Mouse (Mus musculus): ENCODE results near the gene Cycs. TPM values are rescaled to one million over a fixed set of nuclear protein-coding genes. Genes with fewer than 3 reads are reported as not detected.

Cycs gene
- 54.7 and 58.0 TPM in 2 replicates for polyA plus RNA-seq (2014; fragmentation: Nextera tagmentation; extraction: Ambion mirVana)

GRCm38 (mm10) chr6:50566141-50566996 is at the start of gene Cycs:
Cycs (minus strand) TSS chr6:50566538.
- H3K36me3 ChIP-seq (ENCODE audit: control insufficient read depth, insufficient read depth, low read length) = peaks cover 5% of the 10 kb centered on the region; the same call in 1 of the 2 replicates
- WGBS = under 1% methylated on average over 78 of the region's 78 CpGs
- H3K9ac ChIP-seq (replicated peaks; ENCODE audit: low read depth, low read length) = peak within 1 kb of the TSS; percentile 71
- H3K27ac ChIP-seq (ENCODE audit: low read length) = peak within 1 kb of the TSS; percentile 82
- H3K4me3 ChIP-seq (ENCODE audit: low read depth, low read length) = peak within 1 kb of the TSS; percentile 62
- 0 out of 2 replicates have a peak, but pooled peaks cover 5% of the 10 kb centered on the region for H3K4me1 ChIP-seq (ENCODE audit: control insufficient read depth, insufficient read depth, low read length)
- H3K9me3 ChIP-seq (ENCODE audit: control insufficient read depth, low read depth, low read length) = no peaks in the 10 kb centered on the region
- ATAC-seq (ENCODE audit: insufficient number of reproducible peaks, insufficient read depth, low FRiP score, low read depth) = peak; percentile 98
- H3K27me3 ChIP-seq (ENCODE audit: control insufficient read depth, insufficient read depth, low read length) = no peaks in the 10 kb centered on the region
- peak within 1 kb of the TSS; percentile 73 for H3K4me2 ChIP-seq (replicated peaks; ENCODE audit: low read depth, low read length)

- no peaks in the 10 kb centered on the region for H3K9me3 ChIP-seq (ENCODE audit: control insufficient read depth, low read depth, low read length)
- no peak overlapping the region for H3K4me3 ChIP-seq (ENCODE audit: low read depth, low read length)
- ATAC-seq (ENCODE audit: insufficient number of reproducible peaks, insufficient read depth, low FRiP score, low read depth) = no peak
- H3K4me1 ChIP-seq (ENCODE audit: control insufficient read depth, insufficient read depth, low read length) = peaks cover 4% of the 10 kb centered on the region; the same call in 1 of the 2 replicates
- WGBS = 37% methylated on average over 4 of the region's 4 CpGs
- no peak overlapping the region for H3K27ac ChIP-seq (ENCODE audit: low read length)
- H3K27me3 ChIP-seq (ENCODE audit: control insufficient read depth, insufficient read depth, low read length) = no peaks in the 10 kb centered on the region
- H3K36me3 ChIP-seq (ENCODE audit: control insufficient read depth, insufficient read depth, low read length) = no peaks in the 10 kb centered on the region
- H3K9ac ChIP-seq (replicated peaks; ENCODE audit: low read depth, low read length) = no peak overlapping the region
- H3K4me2 ChIP-seq (replicated peaks; ENCODE audit: low read depth, low read length) = no peak overlapping the region
These were observed 35.3 kb upstream of the Cycs start for GRCm38 (mm10) chr6:50601620-50602019.

- H3K4me1 ChIP-seq (ENCODE audit: control insufficient read depth, insufficient read depth, low read length) = peaks cover 4% of the 10 kb centered on the region; the same call in 1 of the 2 replicates
- no peaks in the 10 kb centered on the region for H3K27me3 ChIP-seq (ENCODE audit: control insufficient read depth, insufficient read depth, low read length)
- no peaks in the 10 kb centered on the region for H3K36me3 ChIP-seq (ENCODE audit: control insufficient read depth, insufficient read depth, low read length)
- no peak overlapping the region for H3K4me2 ChIP-seq (replicated peaks; ENCODE audit: low read depth, low read length)
- no peak overlapping the region for H3K4me3 ChIP-seq (ENCODE audit: low read depth, low read length)
- peak; percentile 10; the same call in 1 of the 2 replicates for ATAC-seq (ENCODE audit: insufficient number of reproducible peaks, insufficient read depth, low FRiP score, low read depth)
- H3K9ac ChIP-seq (replicated peaks; ENCODE audit: low read depth, low read length) = no peak overlapping the region
- peak overlapping the region; percentile 34; the same call in 1 of the 2 replicates for H3K27ac ChIP-seq (ENCODE audit: low read length)
- 45% methylated on average over 5 of the region's 5 CpGs for WGBS
- 0 out of 2 replicates have a peak, but pooled peaks cover 4% of the 10 kb centered on the region for H3K9me3 ChIP-seq (ENCODE audit: control insufficient read depth, low read depth, low read length)
These were observed 32.2 kb upstream of the Cycs start for GRCm38 (mm10) chr6:50598560-50598959.

DNA sequence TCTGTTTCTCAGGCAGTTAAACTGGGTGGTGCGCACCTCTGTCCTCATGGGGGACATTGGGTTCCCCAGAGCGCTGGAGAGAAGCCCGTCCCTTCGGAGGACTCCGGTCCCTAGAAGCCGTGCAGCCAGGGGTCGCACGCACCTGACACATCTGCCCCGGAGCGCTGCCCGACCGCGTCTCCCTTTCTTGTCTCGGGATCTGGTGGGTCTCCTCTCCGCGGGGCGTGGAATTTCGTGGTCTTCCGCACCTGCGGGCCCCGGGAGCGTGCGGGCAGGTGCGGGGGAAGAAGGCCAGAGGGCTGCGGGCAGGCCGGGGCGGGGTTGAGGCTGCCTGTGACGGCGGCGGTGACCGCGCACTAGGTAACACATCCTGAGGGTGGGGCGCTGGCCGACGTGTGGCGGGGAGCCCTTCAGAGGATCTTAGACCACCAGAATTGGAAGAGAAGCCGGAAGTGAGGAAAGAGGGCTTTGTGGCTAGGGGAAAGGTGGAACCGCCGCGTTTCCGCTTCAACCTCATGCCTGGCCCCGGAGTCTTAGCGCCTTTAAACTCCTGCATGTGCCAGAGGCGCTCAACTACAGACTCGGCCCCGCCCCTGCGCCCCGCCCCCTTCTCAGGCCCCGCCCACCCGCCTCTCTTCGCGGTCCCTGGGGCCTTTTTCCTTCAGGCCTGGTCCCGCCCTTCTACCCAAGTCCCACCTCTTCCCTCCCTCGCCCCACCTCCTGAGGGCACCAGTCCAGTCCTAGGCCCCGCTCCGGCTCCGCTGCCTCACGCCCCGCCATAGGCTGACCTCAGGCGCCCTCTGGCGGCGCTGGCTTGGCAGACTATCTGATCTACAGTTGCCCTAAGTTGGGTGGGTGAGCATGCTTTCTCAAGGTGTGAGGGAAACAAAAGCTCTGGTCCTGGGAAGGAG is 30.2 kb upstream of the Cycs start, which contains the start of gene 4921507P07Rik:
TSS of gene 4921507P07Rik (minus strand) at position 332 of the 911 bp plus-strand sequence.
- H3K27me3 ChIP-seq (ENCODE audit: control insufficient read depth, insufficient read depth, low read length) = no peaks in the 10 kb centered on the region
- H3K27ac ChIP-seq (ENCODE audit: low read length) = 0 out of 2 replicates have a peak within 1 kb of the TSS, but pooled peaks have one; percentile 15
- H3K4me3 ChIP-seq (ENCODE audit: low read depth, low read length) = peak within 1 kb of the TSS; percentile 57
- no peaks in the 10 kb centered on the region for H3K36me3 ChIP-seq (ENCODE audit: control insufficient read depth, insufficient read depth, low read length)
- peaks cover 4% of the 10 kb centered on the region; the same call in 1 of the 2 replicates for H3K4me1 ChIP-seq (ENCODE audit: control insufficient read depth, insufficient read depth, low read length)
- peak within 1 kb of the TSS; percentile 50; the same call in 1 of the 2 replicates for H3K9ac ChIP-seq (replicated peaks; ENCODE audit: low read depth, low read length)
- 0 out of 2 replicates have a peak, but pooled peaks cover 4% of the 10 kb centered on the region for H3K9me3 ChIP-seq (ENCODE audit: control insufficient read depth, low read depth, low read length)
- peak; percentile 98 for ATAC-seq (ENCODE audit: insufficient number of reproducible peaks, insufficient read depth, low FRiP score, low read depth)
- WGBS = under 1% methylated on average over 62 of the region's 62 CpGs
- peak within 1 kb of the TSS; percentile 99 for H3K4me2 ChIP-seq (replicated peaks; ENCODE audit: low read depth, low read length)

DNA sequence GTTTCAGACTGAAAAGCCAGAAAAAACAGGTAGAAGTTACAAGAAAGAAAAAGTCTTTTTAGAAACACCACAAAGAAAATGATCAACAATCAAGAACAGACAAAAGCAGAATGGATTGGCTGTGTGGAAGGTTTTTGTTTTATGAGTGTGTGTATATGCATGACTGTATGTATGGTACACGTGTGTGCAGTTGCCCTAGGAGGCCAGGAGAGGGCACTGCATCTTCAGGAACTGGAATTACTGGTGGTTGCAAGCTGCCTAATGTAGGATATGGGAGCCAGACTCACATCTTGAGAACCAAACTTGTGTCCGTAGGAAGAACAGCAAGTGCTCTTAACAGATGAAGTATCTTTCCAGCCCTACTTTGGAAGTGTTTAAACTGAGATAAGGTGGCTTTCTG is 28.0 kb upstream of the Cycs start:
- H3K9ac ChIP-seq (replicated peaks; ENCODE audit: low read depth, low read length) = no peak overlapping the region
- H3K4me1 ChIP-seq (ENCODE audit: control insufficient read depth, insufficient read depth, low read length) = peaks cover 4% of the 10 kb centered on the region; the same call in 1 of the 2 replicates
- ATAC-seq (ENCODE audit: insufficient number of reproducible peaks, insufficient read depth, low FRiP score, low read depth) = no peak
- H3K27ac ChIP-seq (ENCODE audit: low read length) = no peak overlapping the region
- H3K27me3 ChIP-seq (ENCODE audit: control insufficient read depth, insufficient read depth, low read length) = no peaks in the 10 kb centered on the region
- no peak overlapping the region for H3K4me2 ChIP-seq (replicated peaks; ENCODE audit: low read depth, low read length)
- no peak overlapping the region for H3K4me3 ChIP-seq (ENCODE audit: low read depth, low read length)
- 0 out of 2 replicates have a peak, but pooled peaks cover 4% of the 10 kb centered on the region for H3K9me3 ChIP-seq (ENCODE audit: control insufficient read depth, low read depth, low read length)
- no peaks in the 10 kb centered on the region for H3K36me3 ChIP-seq (ENCODE audit: control insufficient read depth, insufficient read depth, low read length)
- 84% methylated on average over 2 of the region's 2 CpGs for WGBS

DNA sequence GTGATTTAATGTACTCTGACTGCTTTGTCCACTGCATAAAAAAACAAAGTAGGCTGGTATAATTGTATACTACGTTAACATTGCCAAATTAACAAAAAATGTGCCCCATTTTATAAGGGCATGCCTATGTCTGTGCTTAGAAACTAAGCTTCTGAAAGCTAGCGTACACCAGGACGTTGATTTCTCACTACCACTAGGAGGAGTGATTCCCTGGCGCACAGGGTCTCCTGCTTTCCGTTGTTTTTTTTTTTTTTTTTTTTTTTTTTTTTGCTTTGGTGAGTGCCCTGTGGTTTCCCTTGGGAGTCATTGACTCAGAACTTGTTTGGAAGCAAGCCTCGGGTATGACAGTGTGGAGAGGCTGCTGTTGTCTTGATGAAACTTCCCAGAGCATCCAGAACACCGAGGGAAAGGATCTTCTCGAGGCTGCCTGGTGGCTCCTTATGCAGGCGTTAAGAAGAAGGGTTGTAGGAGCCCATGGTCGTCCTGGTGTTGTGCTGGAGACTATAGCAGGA is 27.1 kb upstream of the Cycs start:
- Histone ChIP-seq H3K36me3 (ENCODE audit: control insufficient read depth, insufficient read depth, low read length) (no peaks in the 10 kb centered on the region), H3K9ac (replicated peaks; ENCODE audit: low read depth, low read length) (no peak overlapping the region), H3K27ac (ENCODE audit: low read length) (no peak overlapping the region), H3K4me3 (ENCODE audit: low read depth, low read length) (no peak overlapping the region), H3K4me2 (replicated peaks; ENCODE audit: low read depth, low read length) (no peak overlapping the region), H3K4me1 (ENCODE audit: control insufficient read depth, insufficient read depth, low read length) (no peaks in the 10 kb centered on the region), H3K27me3 (ENCODE audit: control insufficient read depth, insufficient read depth, low read length) (no peaks in the 10 kb centered on the region), H3K9me3 (ENCODE audit: control insufficient read depth, low read depth, low read length) (0 out of 2 replicates have a peak, but pooled peaks cover 4% of the 10 kb centered on the region)
- ATAC-seq (ENCODE audit: insufficient number of reproducible peaks, insufficient read depth, low FRiP score, low read depth) = no peak
- 70% methylated on average over 10 of the region's 10 CpGs for WGBS

DNA sequence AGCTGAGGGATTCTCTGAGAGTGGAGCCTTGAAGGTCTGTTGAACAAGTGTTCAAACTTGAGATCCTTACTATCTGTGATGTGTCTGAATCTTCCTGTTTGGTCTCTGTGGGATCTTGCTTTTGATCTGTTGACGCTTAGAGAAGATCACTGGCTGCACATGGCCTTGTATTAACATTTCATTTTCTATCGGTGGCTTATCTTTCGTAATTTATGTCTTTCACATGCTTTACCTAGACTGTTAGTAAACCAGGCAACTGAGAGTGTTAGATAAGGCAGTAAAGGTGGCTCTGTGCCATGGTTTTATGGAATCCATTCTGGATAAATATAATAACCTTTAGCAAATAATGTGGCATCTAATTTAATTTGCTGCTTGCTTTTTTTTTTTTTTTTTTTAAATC is 23.9 kb upstream of the Cycs start:
- Histone ChIP-seq H3K27ac (ENCODE audit: low read length) (no peak overlapping the region), H3K9ac (replicated peaks; ENCODE audit: low read depth, low read length) (no peak overlapping the region), H3K4me1 (ENCODE audit: control insufficient read depth, insufficient read depth, low read length) (no peaks in the 10 kb centered on the region), H3K4me3 (ENCODE audit: low read depth, low read length) (no peak overlapping the region), H3K4me2 (replicated peaks; ENCODE audit: low read depth, low read length) (no peak overlapping the region), H3K36me3 (ENCODE audit: control insufficient read depth, insufficient read depth, low read length) (no peaks in the 10 kb centered on the region), H3K27me3 (ENCODE audit: control insufficient read depth, insufficient read depth, low read length) (no peaks in the 10 kb centered on the region), H3K9me3 (ENCODE audit: control insufficient read depth, low read depth, low read length) (0 out of 2 replicates have a peak, but pooled peaks cover 4% of the 10 kb centered on the region)
- WGBS = 78% methylated on average over 3 of the region's 3 CpGs
- ATAC-seq (ENCODE audit: insufficient number of reproducible peaks, insufficient read depth, low FRiP score, low read depth) = no peak

DNA sequence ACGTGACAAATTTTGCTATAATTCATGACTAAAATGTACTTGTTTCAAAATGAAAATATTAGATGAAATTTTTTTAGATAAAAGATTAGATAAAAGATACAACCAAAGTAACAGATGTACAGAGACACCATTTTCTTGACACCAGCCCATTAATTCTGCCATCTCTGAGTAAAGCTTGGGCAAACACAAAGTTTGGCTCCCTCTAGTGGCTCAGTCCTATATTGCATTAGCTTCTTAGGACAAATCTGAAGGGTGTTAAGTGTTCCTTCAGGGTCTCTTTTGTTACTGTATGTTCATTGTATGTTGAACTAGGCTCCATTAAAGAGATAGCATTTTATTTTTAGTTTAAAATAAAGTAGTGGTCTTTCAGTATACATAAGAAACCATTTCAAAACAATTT is 21.9 kb upstream of the Cycs start:
- no peaks in the 10 kb centered on the region for H3K9me3 ChIP-seq (ENCODE audit: control insufficient read depth, low read depth, low read length)
- no peaks in the 10 kb centered on the region for H3K27me3 ChIP-seq (ENCODE audit: control insufficient read depth, insufficient read depth, low read length)
- WGBS = 94% methylated on average over 1 of the region's 1 CpGs
- no peak overlapping the region for H3K27ac ChIP-seq (ENCODE audit: low read length)
- no peak for ATAC-seq (ENCODE audit: insufficient number of reproducible peaks, insufficient read depth, low FRiP score, low read depth)
- no peak overlapping the region for H3K4me2 ChIP-seq (replicated peaks; ENCODE audit: low read depth, low read length)
- no peaks in the 10 kb centered on the region for H3K36me3 ChIP-seq (ENCODE audit: control insufficient read depth, insufficient read depth, low read length)
- no peak overlapping the region for H3K4me3 ChIP-seq (ENCODE audit: low read depth, low read length)
- H3K4me1 ChIP-seq (ENCODE audit: control insufficient read depth, insufficient read depth, low read length) = no peaks in the 10 kb centered on the region
- no peak overlapping the region for H3K9ac ChIP-seq (replicated peaks; ENCODE audit: low read depth, low read length)
